Mouse (Mus musculus): ENCODE results near the gene Rhebl1. TPM values are rescaled to one million over a fixed set of nuclear protein-coding genes. Genes with fewer than 3 reads are reported as not detected.

Gene Rhebl1
- polyA plus RNA-seq, 1 experiment from 2014 or later = 4.0 TPM

DNA sequence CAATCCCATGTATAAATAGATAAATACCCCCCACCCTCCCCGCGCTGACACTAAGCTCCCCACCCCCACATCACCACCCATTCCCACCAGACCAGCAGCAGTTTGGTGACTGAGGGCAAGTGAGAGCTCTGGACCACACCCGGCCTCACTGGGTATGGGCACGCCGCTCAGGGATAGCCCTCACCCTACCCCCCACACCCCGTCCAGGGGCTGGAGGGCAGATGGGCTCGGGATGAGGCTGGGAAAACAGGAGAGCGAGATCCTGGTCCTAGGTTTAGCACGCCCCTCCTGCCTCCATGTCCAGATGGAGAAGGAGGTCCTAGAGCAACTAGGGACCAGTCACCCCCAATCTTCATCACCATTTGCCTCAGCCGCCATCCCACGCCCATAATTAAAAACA is 61.1 kb downstream of the Rhebl1 start:
- WGBS = 85% methylated on average over 11 of the region's 11 CpGs
- Histone ChIP-seq H3K4me2 (ENCODE audit: low read length) (no peak overlapping the region), H3K9me3 (ENCODE audit: control insufficient read depth, low read length) (no peaks in the 10 kb centered on the region), H3K4me1 (ENCODE audit: control insufficient read depth in 2 of 2, insufficient read depth in 2 of 2, low read length in 2 of 2) (peaks cover 10 to 16% of the 10 kb centered on the region in 2 experiments), H3K4me3 (ENCODE audit: control insufficient read depth in 1 of 2, insufficient read depth in 1 of 2, low read depth in 1 of 2, low read length in 2 of 2) (no peak overlapping the region), H3K9ac (ENCODE audit: low read length) (no peak overlapping the region), H3K36me3 (ENCODE audit: control insufficient read depth, insufficient read depth, low read length) (peaks cover 56% of the 10 kb centered on the region), H3K27ac (replicated peaks in 1 of 2; ENCODE audit: control insufficient read depth in 1 of 2, insufficient read depth in 1 of 2, low read depth in 2 of 2, low read length in 2 of 2) (no peak overlapping the region), H3K27me3 (ENCODE audit: control insufficient read depth, insufficient read depth, low read length) (no peaks in the 10 kb centered on the region)
- ATAC-seq (ENCODE audit: insufficient number of reproducible peaks, insufficient read depth, low FRiP score, low read depth) = no peak

DNA sequence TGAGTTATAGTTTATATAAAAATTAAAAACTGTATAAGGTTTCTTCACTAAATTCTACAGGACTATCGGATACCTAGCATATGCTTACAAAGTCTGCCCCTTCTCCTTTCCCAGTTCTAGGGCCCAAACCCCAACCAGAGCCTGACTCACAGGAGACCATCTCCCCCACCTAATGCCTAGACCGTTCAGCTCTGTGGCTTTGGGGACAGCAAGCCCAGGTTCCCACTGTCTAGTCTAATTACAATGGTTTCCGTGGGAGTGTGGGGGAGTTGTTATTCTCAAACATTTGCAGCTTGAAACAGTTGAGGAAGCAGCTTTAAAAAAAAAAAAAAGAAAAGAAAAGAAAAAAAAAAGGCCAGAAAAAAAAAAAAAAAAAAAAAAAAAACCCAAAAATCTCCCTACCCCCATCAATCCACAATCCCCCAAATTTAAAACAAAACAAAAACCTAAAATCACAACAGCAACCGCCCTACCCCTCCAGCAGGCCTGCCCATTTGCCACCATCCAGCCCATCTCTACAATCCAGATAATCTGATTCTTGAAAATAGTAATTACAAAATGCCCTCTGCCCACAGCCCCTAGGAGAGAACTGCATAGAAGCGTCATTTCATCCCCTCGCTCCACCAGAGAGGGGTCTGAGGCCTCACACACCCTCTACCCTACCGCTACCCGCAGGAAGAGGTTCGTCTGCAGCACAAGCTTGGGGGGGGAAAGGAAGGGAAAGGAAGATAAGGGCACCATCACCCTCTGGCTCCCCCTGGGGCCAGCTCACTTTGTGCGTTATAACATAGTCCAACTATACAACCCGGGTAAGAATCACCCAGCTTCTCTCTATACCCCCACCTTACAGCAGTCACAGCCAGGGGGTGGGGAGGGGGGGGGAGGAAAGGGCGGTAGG is 61.9 kb downstream of the Rhebl1 start:
- Histone ChIP-seq H3K9ac (ENCODE audit: low read length) (peak overlapping the region; percentile 97; the same call in 1 of the 2 replicates), H3K27ac (replicated peaks in 1 of 2; ENCODE audit: control insufficient read depth in 1 of 2, insufficient read depth in 1 of 2, low read depth in 2 of 2, low read length in 2 of 2) (peak overlapping the region; percentile 60 to 99), H3K36me3 (ENCODE audit: control insufficient read depth, insufficient read depth, low read length) (peaks cover 55% of the 10 kb centered on the region), H3K4me2 (ENCODE audit: low read length) (peak overlapping the region; percentile 69), H3K4me3 (ENCODE audit: control insufficient read depth in 1 of 2, insufficient read depth in 1 of 2, low read depth in 1 of 2, low read length in 2 of 2) (no peak overlapping the region), H3K27me3 (ENCODE audit: control insufficient read depth, insufficient read depth, low read length) (no peaks in the 10 kb centered on the region), H3K9me3 (ENCODE audit: control insufficient read depth, low read length) (no peaks in the 10 kb centered on the region), H3K4me1 (ENCODE audit: control insufficient read depth in 2 of 2, insufficient read depth in 2 of 2, low read length in 2 of 2) (peaks cover 14 to 23% of the 10 kb centered on the region in 2 experiments)
- no peak for ATAC-seq (ENCODE audit: insufficient number of reproducible peaks, insufficient read depth, low FRiP score, low read depth)
- 40% methylated on average over 12 of the region's 12 CpGs for WGBS

DNA sequence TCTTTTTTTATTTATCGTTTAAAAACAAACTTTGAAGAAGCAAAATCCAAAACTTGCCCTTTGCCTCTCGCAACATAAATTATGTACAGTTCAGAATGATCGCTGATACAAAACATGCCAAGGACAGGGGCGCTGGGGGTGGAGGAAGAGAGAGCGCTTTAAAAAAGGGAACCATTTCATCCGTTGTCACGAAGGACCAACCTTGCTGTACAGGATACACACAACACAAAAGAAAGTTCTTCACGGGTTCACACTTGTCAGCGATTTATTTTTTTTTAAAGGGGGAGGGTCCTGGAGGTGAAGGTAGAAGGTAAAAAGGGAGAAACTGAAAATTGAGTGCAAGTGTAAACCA is 62.7 kb downstream of the Rhebl1 start:
- H3K4me1 ChIP-seq (ENCODE audit: control insufficient read depth in 2 of 2, insufficient read depth in 2 of 2, low read length in 2 of 2) = peaks cover 14 to 30% of the 10 kb centered on the region in 2 experiments
- WGBS = 14% methylated on average over 9 of the region's 9 CpGs

DNA sequence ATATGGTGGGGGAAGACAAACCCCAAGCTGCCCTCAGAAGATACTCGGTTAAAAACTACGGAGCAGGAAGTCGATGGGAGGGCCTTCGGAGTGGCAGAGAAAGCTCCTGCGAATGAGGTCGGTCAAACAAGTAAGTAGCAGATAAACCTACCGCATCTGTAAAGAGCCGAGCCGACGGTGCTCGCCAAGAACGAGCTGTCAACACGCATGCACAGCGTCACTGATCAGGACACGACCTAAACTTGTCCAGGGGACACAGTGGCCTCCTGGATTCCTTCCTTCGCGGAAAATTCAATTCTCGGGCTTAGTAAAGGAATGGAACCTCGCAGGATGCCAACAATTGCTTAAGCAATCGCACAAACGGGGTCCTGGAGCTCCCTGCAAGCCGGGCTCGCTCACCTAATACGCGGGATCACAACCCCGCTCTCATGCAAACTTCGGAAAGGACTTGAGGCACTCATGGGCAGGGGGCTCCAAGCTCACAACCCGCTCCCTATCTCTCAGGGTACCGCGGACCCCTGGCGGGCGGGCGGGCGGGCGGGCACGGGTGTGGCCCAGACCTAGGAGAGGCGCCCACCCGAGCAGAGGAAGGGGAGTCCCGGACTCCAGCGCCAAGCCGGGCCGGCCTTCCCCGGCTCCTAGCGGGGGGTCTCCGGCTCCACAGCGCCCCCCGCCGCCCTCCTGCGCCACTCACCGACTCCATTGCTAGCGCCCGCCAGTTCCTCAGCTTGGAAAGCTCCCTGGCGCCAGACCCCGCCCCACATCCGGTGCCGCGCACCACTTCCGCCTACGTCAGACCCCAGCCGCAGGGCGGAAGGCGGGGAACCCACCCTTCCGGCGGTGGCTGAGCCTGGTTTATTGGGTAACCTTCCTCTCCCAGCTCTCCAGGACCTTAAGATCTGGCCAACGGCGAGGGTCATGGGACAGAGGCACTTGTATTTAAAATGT is 63.3 kb downstream of the Rhebl1 start, which contains the start of gene Prkag1:
Prkag1 (minus strand) TSS at position 786 of the 948 bp plus-strand sequence.
- Histone ChIP-seq H3K36me3 (ENCODE audit: control insufficient read depth, insufficient read depth, low read length) (peaks cover 41% of the 10 kb centered on the region), H3K27ac (replicated peaks in 1 of 2; ENCODE audit: control insufficient read depth in 1 of 2, insufficient read depth in 1 of 2, low read depth in 2 of 2, low read length in 2 of 2) (peak within 1 kb of the TSS; percentile 97 to 99), H3K4me3 (ENCODE audit: control insufficient read depth in 1 of 2, insufficient read depth in 1 of 2, low read depth in 1 of 2, low read length in 2 of 2) (peak within 1 kb of the TSS; percentile 74 to 83), H3K4me2 (ENCODE audit: low read length) (peak within 1 kb of the TSS; percentile 69), H3K4me1 (ENCODE audit: control insufficient read depth in 2 of 2, insufficient read depth in 2 of 2, low read length in 2 of 2) (peaks cover 14 to 30% of the 10 kb centered on the region in 2 experiments), H3K27me3 (ENCODE audit: control insufficient read depth, insufficient read depth, low read length) (no peaks in the 10 kb centered on the region), H3K9ac (ENCODE audit: low read length) (peak within 1 kb of the TSS; percentile 97), H3K9me3 (ENCODE audit: control insufficient read depth, low read length) (no peaks in the 10 kb centered on the region)
- WGBS = under 1% methylated on average over 65 of the region's 66 CpGs
- peak; percentile 91 for ATAC-seq (ENCODE audit: insufficient number of reproducible peaks, insufficient read depth, low FRiP score, low read depth)

More for the DNA sequence above, 62.7 kb downstream of the Rhebl1 start:
- no peaks in the 10 kb centered on the region for H3K27me3 ChIP-seq (ENCODE audit: control insufficient read depth, insufficient read depth, low read length)
- H3K27ac ChIP-seq (replicated peaks in 1 of 2; ENCODE audit: control insufficient read depth in 1 of 2, insufficient read depth in 1 of 2, low read depth in 2 of 2, low read length in 2 of 2) = peak overlapping the region; percentile 93 to 99
- H3K36me3 ChIP-seq (ENCODE audit: control insufficient read depth, insufficient read depth, low read length) = peaks cover 48% of the 10 kb centered on the region
- ATAC-seq (ENCODE audit: insufficient number of reproducible peaks, insufficient read depth, low FRiP score, low read depth) = no peak
- H3K4me3 ChIP-seq (ENCODE audit: control insufficient read depth in 1 of 2, insufficient read depth in 1 of 2, low read depth in 1 of 2, low read length in 2 of 2) = peak overlapping the region; percentile 32 to 83
- no peaks in the 10 kb centered on the region for H3K9me3 ChIP-seq (ENCODE audit: control insufficient read depth, low read length)
- H3K4me2 ChIP-seq (ENCODE audit: low read length) = peak overlapping the region; percentile 69
- H3K9ac ChIP-seq (ENCODE audit: low read length) = peak overlapping the region; percentile 97

Other genes with a start within 250 kb of the Rhebl1 start
- 16.9 and 18.2 TPM in 2 replicates for gene Ddx23, start 231.6 kb downstream of the Rhebl1 start, polyA plus RNA-seq (2014; fragmentation: Nextera tagmentation; extraction: Ambion mirVana)
- gene Rnd1, start 217.1 kb downstream of the Rhebl1 start, polyA plus RNA-seq (2014; fragmentation: Nextera tagmentation; extraction: Ambion mirVana) = 0.61 and 1.3 TPM in 2 replicates
- gene Ccdc65, start 186.3 kb downstream of the Rhebl1 start, polyA plus RNA-seq (2014; fragmentation: Nextera tagmentation; extraction: Ambion mirVana) = 0.42 and 0.89 TPM in 2 replicates
- 21.5 and 23.4 TPM in 2 replicates for gene Fkbp11, start 166.3 kb downstream of the Rhebl1 start, polyA plus RNA-seq (2014; fragmentation: Nextera tagmentation; extraction: Ambion mirVana)
- 26.7 and 31.9 TPM in 2 replicates for gene Arf3, start 131.3 kb downstream of the Rhebl1 start, polyA plus RNA-seq (2014; fragmentation: Nextera tagmentation; extraction: Ambion mirVana)
- gene Wnt10b, start 116.4 kb downstream of the Rhebl1 start, polyA plus RNA-seq (2014; fragmentation: Nextera tagmentation; extraction: Ambion mirVana) = not detected in 2 replicates
- gene Wnt1, start 104.7 kb downstream of the Rhebl1 start, polyA plus RNA-seq (2014; fragmentation: Nextera tagmentation; extraction: Ambion mirVana) = not detected in 2 replicates
- gene Ddn, start 85.0 kb downstream of the Rhebl1 start, polyA plus RNA-seq (2014; fragmentation: Nextera tagmentation; extraction: Ambion mirVana) = 0.22 and 0.51 TPM in 2 replicates
- 82.0 and 85.5 TPM in 2 replicates for gene Prkag1, start 63.0 kb downstream of the Rhebl1 start, polyA plus RNA-seq (2014; fragmentation: Nextera tagmentation; extraction: Ambion mirVana)
- gene Kmt2d, start 23.3 kb downstream of the Rhebl1 start, polyA plus RNA-seq (2014; fragmentation: Nextera tagmentation; extraction: Ambion mirVana) = 12.7 and 13.0 TPM in 2 replicates
- 0.93 and 1.1 TPM in 2 replicates for gene Dhh, start 4.0 kb upstream of the Rhebl1 start, polyA plus RNA-seq (2014; fragmentation: Nextera tagmentation; extraction: Ambion mirVana)
- 3.5 and 5.7 TPM in 2 replicates for gene Lmbr1l, start 23.7 kb upstream of the Rhebl1 start, polyA plus RNA-seq (2014; fragmentation: Nextera tagmentation; extraction: Ambion mirVana)
- gene Tuba1b, start 40.0 kb upstream of the Rhebl1 start, polyA plus RNA-seq (2014; fragmentation: Nextera tagmentation; extraction: Ambion mirVana) = 1,494 and 1,560 TPM in 2 replicates
- gene Gm49450, start 59.0 kb upstream of the Rhebl1 start, polyA plus RNA-seq (2014; fragmentation: Nextera tagmentation; extraction: Ambion mirVana) = not detected in 2 replicates
- 790 and 917 TPM in 2 replicates for gene Tuba1a, start 59.2 kb upstream of the Rhebl1 start, polyA plus RNA-seq (2014; fragmentation: Nextera tagmentation; extraction: Ambion mirVana)
- 143 and 146 TPM in 2 replicates for gene Tuba1c, start 135.4 kb upstream of the Rhebl1 start, polyA plus RNA-seq (2014; fragmentation: Nextera tagmentation; extraction: Ambion mirVana)
- gene Prph, start 160.6 kb upstream of the Rhebl1 start, polyA plus RNA-seq (2014; fragmentation: Nextera tagmentation; extraction: Ambion mirVana) = 0.36 and 3.2 TPM in 2 replicates
- gene Troap, start 180.0 kb upstream of the Rhebl1 start, polyA plus RNA-seq (2014; fragmentation: Nextera tagmentation; extraction: Ambion mirVana) = 14.8 and 16.5 TPM in 2 replicates
- gene C1ql4, start 193.3 kb upstream of the Rhebl1 start, polyA plus RNA-seq (2014; fragmentation: Nextera tagmentation; extraction: Ambion mirVana) = 0.27 and 0.41 TPM in 2 replicates
- gene Dnajc22, start 198.6 kb upstream of the Rhebl1 start, polyA plus RNA-seq (2014; fragmentation: Nextera tagmentation; extraction: Ambion mirVana) = 0.93 and 1.3 TPM in 2 replicates
- gene Spats2, start 231.4 kb upstream of the Rhebl1 start, polyA plus RNA-seq (2014; fragmentation: Nextera tagmentation; extraction: Ambion mirVana) = 34.8 and 35.9 TPM in 2 replicates

All from heart, embryonic 14.5 days (tissue).